Mouse (Mus musculus): ENCODE results near the gene Abhd14b.
A peak's percentile ranks its signal among the peaks of the same experiment; 100 is the strongest.
"Not testable (repeated sequence)": the region's sequence is repeated elsewhere in the genome, so short reads cannot be mapped to it uniquely, and the experiment has no call there.

The Abhd14b gene

DNA sequence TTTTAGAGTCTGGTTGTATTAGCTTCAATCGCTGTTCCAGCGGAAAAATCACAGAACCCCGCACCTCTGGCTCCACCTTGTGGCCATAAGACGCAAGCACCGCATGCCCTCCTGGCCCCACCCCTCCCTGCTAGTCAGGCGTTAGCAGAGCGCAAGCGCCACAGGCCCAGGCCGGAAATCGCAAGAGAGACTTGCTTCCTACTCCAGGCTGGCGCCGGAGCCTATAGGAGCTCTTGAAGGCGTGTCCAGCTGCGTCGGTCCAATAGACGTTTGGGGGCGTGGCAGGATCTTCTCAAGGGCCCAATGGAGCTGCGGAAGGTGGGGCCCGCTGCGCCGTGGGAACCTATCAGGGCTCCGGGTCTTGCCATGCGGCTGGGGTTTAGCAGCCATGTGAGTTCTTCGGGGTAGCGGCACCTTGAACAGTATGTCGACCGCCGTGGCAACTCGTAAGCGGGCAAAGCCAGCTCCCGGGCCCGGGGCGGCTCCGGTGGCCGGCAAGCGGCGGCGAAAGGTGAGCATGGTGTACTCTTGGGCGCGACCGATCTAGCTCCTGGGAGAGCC, 29.7 kb downstream of the Abhd14b start, which contains the start of gene Parp3:
Gene Parp3 (minus strand): TSS at position 26 of the 561 bp plus-strand sequence.
- DNase-seq = peak; percentile 100

DNA sequence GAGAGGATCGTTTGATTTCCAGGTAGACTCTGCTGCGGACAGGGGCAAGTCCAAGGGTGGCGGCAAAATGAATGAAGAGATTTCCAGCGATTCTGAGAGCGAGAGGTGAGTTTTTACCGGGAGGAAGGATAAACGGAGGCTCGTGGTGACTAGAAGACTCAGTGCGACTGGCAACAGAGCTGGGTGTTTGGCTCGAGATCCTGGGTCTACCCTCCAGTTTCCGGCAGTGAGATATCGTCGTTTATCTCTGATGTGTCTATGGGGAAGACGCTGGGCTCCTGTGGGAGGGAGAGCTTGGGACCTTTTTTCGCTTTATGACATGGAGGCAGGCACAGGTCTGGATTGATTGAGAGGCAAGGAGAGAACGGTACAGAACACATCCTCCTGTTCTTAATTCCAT, 30.4 kb downstream of the Abhd14b start:
- DNase-seq = peak in 1 of 2 experiments; percentile 3

DNA sequence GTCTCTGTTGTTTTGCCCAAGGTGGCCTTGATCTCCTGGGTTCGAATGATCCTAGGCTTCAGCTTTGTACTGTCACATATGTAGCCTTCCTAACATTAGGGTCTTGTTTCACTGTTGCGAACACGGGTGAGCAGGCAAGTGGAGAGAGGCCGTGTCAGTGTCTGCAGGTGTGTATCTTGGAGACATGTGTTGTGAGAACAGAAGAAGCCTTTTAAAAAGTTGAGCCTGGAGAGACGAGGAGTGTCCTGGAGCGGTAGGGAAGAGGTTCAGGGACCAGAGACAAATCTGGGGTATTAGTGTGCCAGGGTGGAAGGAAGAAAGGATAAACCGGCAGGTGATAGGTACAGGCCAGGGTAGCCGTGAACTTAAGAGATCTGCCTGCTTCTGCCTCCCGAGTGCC, 30.8 kb downstream of the Abhd14b start:
- DNase-seq = peak in 1 of 2 experiments; percentile 2

DNA sequence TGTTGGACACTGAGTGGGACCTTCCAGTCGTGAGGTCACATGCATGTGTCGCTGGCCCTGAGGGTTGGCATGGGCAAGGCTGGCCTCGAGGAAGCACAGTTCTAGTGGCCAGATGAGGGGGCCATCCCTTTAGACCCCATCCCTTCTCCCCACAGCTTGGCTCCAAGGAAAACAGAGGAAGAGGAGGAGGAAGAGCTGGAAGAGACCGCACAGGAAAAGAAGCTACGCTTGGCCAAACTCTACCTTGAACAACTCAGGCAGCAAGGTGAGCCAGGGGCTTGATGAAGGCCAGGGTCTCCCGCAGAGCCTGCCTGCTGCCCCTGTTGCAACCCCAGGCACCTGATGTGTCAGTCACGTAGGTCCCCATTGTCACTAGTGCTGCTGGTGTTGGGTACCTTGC, 33.3 kb downstream of the Abhd14b start:
- no peak for DNase-seq

DNA sequence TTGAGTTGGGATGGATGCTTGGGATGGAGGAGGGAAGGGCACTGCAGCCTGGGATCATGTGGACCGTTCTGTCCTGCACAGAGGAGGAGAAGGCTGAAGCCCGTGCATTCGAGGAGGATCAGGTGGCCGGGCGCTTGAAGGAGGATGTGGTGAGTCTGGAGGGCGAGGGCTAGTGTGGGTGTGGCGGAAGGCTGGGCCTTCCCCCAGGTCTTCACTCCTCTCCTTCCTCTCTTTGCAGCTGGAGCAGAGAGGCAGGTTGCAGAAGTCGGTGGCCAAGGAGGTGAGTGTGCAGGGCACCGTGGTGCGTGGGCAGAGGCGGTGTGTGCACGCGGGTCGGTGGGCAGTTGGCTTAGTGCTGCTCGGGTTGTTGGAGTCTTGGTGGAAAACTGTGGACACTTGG, 33.8 kb downstream of the Abhd14b start:
- DNase-seq = peak in 1 of 2 experiments; percentile 2

DNA sequence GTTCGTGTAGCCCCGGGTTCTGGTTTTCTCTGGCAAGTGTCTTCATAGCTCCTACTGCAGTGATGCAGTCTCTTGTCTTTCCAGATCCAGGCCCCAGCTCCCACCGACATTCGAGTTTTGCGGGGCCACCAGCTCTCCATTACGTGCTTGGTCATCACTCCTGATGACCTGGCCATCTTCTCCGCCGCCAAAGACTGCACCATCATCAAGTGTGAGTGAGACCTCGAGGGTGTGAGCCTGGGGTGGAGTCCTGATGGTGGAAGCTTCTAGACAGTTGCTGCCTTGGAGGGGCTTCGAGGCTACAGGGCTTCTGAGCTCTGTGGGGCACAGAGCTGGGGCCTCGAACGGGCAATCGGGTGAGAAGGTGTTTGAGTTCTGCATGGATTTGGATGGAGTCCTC, 34.4 kb downstream of the Abhd14b start:
- no peak for DNase-seq

DNA sequence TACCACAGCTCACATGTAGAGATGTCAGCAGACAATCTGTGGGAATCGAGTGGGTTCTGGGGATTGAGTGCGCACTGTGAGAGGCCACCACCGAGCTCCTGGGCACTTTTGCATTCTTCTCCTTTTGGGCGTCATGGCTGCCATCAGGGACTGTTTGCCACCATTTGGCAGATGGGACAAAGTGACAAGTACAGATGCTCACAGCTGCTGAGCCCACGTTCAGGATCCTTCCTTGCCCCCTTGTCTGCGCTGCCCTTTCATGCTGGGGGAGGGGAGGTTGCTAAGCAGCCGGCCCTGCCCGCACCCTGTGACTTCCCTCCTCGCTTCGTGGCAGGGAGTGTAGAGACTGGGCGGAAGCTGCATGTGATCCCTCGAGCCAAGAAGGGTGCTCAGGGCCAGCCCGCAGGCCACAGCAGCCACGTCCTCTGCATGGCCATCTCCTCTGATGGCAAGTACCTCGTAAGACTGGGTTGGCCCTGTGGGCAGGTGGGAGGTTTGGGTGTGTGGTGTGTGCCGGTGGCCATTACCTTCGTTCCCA, 35.4 kb downstream of the Abhd14b start:
- no peak for DNase-seq

DNA sequence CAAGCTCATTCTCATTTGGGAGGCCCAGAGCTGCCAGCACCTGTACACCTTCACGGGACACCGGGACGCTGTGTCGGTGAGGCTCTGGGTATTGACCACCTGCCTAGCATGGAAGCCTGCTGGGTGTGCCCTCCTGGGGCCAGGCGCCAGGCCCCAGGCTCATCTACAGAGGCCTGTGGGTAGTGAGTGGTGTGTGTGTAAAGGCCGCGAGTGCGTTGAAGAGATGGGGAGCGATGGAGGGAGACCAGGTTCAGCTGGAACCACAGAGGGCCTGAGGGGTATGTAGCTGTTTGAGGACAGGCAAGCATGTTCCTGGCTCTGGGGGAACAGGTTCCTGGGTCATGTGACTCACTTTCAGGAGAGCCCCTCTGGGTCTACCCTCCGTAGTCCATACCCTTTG, 35.9 kb downstream of the Abhd14b start:
- no peak for DNase-seq

DNA sequence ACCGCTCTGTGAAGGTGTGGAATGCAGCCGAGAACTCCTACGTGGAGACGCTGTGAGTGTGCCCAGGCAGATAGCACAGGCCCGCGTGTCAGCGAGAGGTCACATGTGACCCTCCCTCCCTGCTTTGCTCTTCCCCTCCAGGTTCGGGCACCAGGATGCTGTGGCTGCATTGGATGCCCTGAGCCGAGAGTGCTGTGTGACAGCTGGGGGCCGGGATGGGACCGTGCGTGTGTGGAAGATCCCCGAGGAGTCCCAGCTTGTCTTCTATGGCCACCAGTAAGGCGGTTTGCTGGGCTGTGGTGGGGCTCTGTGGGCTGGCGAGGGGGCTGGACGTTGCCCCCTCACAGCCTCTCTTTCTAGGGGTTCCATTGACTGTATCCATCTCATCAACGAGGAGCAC, 36.3 kb downstream of the Abhd14b start:
- DNase-seq = no peak

DNA sequence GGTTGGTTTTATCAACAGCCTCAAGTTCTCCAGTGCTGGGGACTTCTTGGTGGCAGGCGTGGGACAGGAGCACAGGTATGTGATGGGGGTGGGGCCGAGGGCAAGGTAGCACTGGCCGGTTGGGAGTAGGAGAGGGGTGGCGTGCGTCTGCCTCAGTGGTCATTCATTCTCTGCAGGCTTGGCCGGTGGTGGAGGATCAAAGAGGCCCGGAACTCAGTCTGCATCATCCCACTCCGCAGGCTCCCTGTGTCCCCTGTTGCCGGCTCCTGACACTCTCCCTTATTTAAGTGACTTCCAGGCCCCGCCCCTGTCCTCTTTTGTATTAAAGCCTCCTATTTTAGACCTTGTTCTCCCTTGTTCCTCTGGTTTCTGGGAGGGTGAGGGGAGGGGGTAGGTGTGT, 37.8 kb downstream of the Abhd14b start:
- no peak for DNase-seq

DNA sequence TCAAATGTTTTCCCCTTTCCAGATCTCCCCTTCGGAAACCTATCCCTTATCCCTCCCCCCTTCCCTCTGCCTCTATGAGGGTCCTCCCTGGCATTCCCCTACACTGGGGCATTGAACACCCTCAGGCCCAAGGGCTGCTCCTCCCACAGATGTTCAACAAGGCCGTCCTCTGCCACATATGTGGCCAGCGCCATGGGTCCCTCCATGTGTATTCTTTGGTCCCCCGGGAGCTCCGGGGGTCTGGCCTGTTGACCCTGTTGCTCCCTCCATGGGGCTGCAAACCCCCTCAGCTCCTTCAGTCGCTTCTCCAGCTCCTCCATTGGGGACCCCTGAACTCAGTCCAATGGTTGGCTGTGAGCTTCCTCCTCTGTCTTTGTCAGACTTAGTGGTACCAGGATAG, 40.3 kb downstream of the Abhd14b start:
- DNase-seq = not testable (repeated sequence)

DNA sequence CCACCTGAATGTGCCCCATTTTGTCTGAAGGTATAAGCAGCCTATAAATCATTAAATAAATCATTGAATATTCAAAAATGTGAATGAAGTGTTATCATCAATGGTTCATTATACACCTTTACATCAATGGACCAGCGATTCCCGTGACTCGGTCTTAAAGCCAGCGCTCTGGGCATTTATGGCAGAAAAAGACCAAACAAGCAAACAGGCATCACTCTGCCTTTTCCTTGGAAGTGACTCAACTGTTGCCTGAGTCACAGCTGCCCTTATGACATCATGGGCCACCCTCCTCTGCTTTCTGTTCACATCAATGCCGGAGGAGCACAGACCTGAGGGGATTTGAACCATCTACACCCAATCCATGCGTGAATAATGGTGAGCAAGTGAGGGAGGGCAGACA, 52.4 kb downstream of the Abhd14b start, which contains the start of gene Iqcf1:
Gene Iqcf1 (plus strand): TSS at position 301 of the 400 bp plus-strand sequence.
- DNase-seq = no peak

DNA sequence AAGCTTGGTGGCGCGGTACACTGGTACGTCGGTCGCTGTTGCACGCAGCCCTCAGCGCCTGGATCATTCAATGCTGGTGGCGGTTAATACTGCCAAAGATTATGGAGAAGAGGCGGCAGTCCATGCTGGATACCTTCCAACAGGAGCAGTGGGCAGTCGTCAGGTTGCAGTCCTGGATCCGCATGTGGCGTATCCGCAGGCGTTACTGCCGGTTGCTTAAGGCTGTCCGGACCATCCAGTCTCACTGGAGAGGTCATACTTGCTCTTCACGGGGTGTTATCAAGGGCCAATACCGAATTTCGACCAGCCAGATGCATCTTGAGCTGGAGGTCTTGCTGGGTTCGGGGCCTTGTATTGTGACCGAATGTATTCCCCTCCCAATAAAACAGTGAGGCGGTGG, 54.6 kb downstream of the Abhd14b start:
- DNase-seq = no peak
